Mouse (Mus musculus) small intestine, adult 2 months (tissue): ENCODE results near the gene Cd59b.

ENCODE experiments used
- CTCF ChIP-seq: fragments of 200-500 bp; IDR thresholded peaks from 2 replicates; pipeline ENCODE4 v1.5.1; 2012; ENCODE audit warnings: low read depth, mild to moderate bottlenecking, control low read depth, inconsistent platforms, low read length, moderate library complexity, mixed read lengths; ENCODE audit not compliant: insufficient replicate concordance, insufficient read length; ENCODE audit errors: extremely low read depth
- POLR2A ChIP-seq: fragments of 200-500 bp; IDR thresholded peaks from 2 replicates; pipeline ENCODE4 v1.6.1; 2012; ENCODE audit warnings: low read depth, mild to moderate bottlenecking, control low read depth, inconsistent platforms, low read length, moderate library complexity

DNA sequence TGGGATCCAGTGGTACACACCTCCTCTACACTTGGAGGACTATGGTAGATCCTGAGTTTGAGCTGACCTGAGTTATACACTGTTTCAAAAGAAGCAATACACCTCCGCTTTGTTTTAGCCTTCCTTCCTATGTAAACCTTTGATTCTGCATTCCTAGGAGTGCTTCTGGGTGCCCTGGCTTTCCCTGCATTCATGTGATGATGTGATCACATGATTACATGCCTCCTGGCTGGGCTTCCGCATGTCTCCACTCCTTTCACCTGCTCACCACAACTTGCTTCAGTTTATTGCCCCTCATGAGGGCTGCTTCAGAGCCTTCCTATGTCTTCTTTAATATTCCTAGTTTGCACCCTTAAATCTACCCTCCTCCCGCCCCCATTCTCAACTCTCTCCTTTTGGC is 37.6 kb upstream of the Cd59b start:
- TF ChIP-seq POLR2A (no peak), CTCF (no peak)
